Mouse (Mus musculus) ES-CJ7 (cell line): ENCODE measurements at regions not wholly inside any gene's neighbourhood (a gene's known extent, or its start where the extent isn't known, plus 50 kb on each side); places are given as distances from the start of the nearest gene placed in this dataset.

Experiments used
- DNase-seq: peaks from one replicate; pipeline ENCODE4 v3.0.0; 2011; ENCODE audit warnings: low read depth, low spot score

GRCm38 (mm10) chr9:86224530-86224929 is 240.2 kb downstream of the Ube2cbp start:
- no peak for DNase-seq

GRCm38 (mm10) chr9:86230673-86231350 is 233.9 kb downstream of the Ube2cbp start:
- DNase-seq: no peak

- DNase-seq: no peak
Measured at GRCm38 (mm10) chr9:86231692-86232091, 233.1 kb downstream of the Ube2cbp start.

- DNase-seq: no peak
Measured at GRCm38 (mm10) chr9:86232174-86232573, 232.6 kb downstream of the Ube2cbp start.

- no peak for DNase-seq
Measured at GRCm38 (mm10) chr9:86233775-86234174, 231.0 kb downstream of the Ube2cbp start.

- peak; percentile 30 for DNase-seq
Measured at GRCm38 (mm10) chr9:86238691-86239090, 226.1 kb downstream of the Ube2cbp start.

GRCm38 (mm10) chr9:86240287-86240686 is 224.5 kb downstream of the Ube2cbp start:
- no peak for DNase-seq

GRCm38 (mm10) chr9:86240896-86241295 is 223.9 kb downstream of the Ube2cbp start:
- DNase-seq: no peak

GRCm38 (mm10) chr9:86250197-86250596 is 214.6 kb downstream of the Ube2cbp start:
- DNase-seq: no peak

GRCm38 (mm10) chr9:86251331-86251730 is 213.4 kb downstream of the Ube2cbp start:
- no peak for DNase-seq
